Mouse (Mus musculus) erythroblast, embryonic 14.5 days (primary cell): ENCODE results near the gene Zfhx3. TPM values are rescaled to one million over a fixed set of nuclear protein-coding genes. Genes with fewer than 3 reads are reported as not detected.

Experiments used
- H3K27me3 ChIP-seq: 2 replicates; pipeline ENCODE4 v1.6.1; 2012; ENCODE audit warnings: inconsistent platforms; ENCODE audit not compliant: control insufficient read depth
- H3K36me3 ChIP-seq: 2 replicates; pipeline ENCODE4 v1.6.1; 2012; ENCODE audit warnings: mild to moderate bottlenecking, inconsistent platforms; ENCODE audit not compliant: control insufficient read depth
- H3K4me1 ChIP-seq: 2 replicates; pipeline ENCODE4 v1.6.1; 2012; ENCODE audit warnings: inconsistent platforms; ENCODE audit not compliant: control insufficient read depth
- H3K4me3 ChIP-seq: replicated peaks from 2 replicates; pipeline ENCODE3; 2012; ENCODE audit warnings: moderate library complexity, mild to moderate bottlenecking, inconsistent platforms
- H3K9me3 ChIP-seq: 2 replicates; pipeline ENCODE4 v1.6.1; 2012; ENCODE audit warnings: low read length, inconsistent platforms, mixed read lengths; ENCODE audit not compliant: control insufficient read depth
- GATA1 ChIP-seq: IDR thresholded peaks from 2 replicates; pipeline ENCODE4 v1.6.1; 2012; ENCODE audit warnings: low read length, inconsistent platforms, mixed read lengths
- TAL1 ChIP-seq: IDR thresholded peaks from 3 replicates; pipeline ENCODE4 v1.6.1; 2012; ENCODE audit warnings: low read length, inconsistent platforms, mixed read lengths
- polyA plus RNA-seq: library from polyadenylated mRNA; stranded (reverse); fragments of >175 nt; gene quantifications from 2 replicates; pipeline ENCODE4 v1.2.3, GENCODE M21; 2012

The Zfhx3 gene
- polyA plus RNA-seq, 1 experiment: 0.03 TPM

DNA sequence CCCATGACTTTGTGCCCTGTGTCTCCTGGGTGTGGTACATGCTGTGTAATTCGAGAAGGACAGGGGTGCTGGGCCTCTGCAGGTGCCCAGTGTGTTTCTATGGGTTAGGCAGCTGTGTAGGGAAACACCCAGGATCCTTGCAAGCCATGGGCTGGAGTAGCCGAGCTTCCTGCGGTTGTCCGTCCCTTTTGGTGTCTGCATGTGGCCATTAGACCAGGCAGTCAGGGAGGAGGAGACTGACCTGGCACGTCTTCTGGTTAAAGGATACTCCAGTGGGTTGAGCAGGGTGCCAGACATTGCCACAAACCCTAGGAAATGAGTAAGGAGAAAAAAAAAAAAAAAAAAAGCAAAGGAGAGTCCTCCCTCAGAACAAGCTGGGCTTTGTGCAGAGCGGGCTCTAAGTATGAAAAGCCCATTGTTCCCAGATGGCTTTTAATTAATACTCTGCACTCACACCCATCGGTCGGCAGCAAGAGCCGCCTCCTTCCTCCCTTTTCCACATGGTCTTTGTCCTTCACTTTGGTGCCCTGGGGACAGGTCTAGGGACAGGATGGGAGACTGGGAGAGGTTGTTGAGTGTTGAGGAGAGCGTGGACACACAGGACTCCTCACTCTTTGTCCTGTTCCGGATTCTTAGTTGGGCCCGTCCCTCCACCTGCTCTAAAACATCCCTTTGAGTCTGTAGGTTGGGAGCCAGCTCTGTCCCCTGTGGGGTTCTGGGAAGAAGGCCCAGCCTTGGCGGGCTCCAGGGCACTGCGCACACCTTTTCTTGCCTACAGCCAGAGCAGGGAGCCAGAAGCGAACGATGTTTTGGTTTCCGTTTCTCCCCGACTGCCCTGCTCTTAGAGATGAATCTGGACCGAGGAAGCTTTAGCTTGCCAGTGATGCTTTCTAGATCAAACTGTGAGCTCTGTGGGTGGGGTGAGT, 813.2 kb downstream of the Zfhx3 start:
- Histone ChIP-seq H3K9me3 (no peaks in the 10 kb centered on the region), H3K27me3 (no peaks in the 10 kb centered on the region), H3K36me3 (no peaks in the 10 kb centered on the region), H3K4me1 (no peaks in the 10 kb centered on the region), H3K4me3 (no peak overlapping the region)
- TF ChIP-seq TAL1 (no peak), GATA1 (no peak)

GRCm38 (mm10) chr8:108759511-108760330, 817.3 kb downstream of the Zfhx3 start:
- Histone ChIP-seq H3K4me3 (no peak overlapping the region), H3K27me3 (no peaks in the 10 kb centered on the region), H3K9me3 (no peaks in the 10 kb centered on the region), H3K4me1 (no peaks in the 10 kb centered on the region), H3K36me3 (no peaks in the 10 kb centered on the region)
- TF ChIP-seq TAL1 (no peak), GATA1 (no peak)

DNA sequence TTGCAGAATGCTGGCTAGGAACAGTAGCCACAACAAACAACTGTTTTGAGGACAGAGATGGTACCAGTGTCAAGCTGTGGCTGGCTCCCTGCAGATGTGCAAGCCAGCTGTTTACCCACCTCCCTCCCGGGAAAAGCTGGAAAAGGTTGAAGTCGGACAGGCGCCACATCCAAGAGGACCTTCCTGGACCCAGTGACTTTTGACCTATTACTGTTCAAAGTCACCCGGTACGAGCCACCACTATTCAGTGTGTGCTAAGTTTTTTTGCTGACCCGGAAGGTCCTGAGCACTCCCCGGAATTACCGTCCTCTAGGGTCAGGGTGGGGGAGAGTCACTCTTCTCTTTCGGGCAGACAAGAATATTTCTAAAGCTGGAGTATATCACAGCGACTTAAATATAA, 818.3 kb downstream of the Zfhx3 start:
- no peak for TF ChIP-seq TAL1
- no peak for TF ChIP-seq GATA1
- H3K4me1 ChIP-seq: no peaks in the 10 kb centered on the region
- no peaks in the 10 kb centered on the region for H3K9me3 ChIP-seq
- H3K27me3 ChIP-seq: no peaks in the 10 kb centered on the region
- no peaks in the 10 kb centered on the region for H3K36me3 ChIP-seq
- H3K4me3 ChIP-seq: no peak overlapping the region

DNA sequence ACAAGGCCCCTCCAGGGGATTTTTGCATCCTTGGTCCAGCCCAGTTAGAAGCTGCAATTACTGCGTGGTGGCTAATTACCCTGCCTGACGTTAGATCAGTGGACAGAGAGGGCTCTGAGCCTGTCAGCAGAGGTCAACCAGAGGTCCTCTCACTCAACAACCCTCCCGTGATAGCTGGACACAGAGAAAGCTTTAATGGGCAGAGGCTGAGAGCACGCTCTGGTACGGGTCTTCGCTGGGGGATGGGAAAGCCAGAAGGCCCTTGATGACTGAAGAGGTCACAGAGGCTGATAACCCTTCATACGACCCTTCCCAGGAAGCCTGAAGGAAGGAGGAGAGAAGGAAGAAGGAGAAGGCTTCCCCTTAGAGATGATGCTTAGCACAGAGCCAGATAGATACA, 820.1 kb downstream of the Zfhx3 start:
- no peaks in the 10 kb centered on the region for H3K9me3 ChIP-seq
- TF ChIP-seq TAL1 (no peak), GATA1 (no peak)
- no peak overlapping the region for H3K4me3 ChIP-seq
- no peaks in the 10 kb centered on the region for H3K36me3 ChIP-seq
- H3K27me3 ChIP-seq: no peaks in the 10 kb centered on the region
- no peaks in the 10 kb centered on the region for H3K4me1 ChIP-seq

GRCm38 (mm10) chr8:108764403-108765194, 822.2 kb downstream of the Zfhx3 start:
- Histone ChIP-seq H3K4me3 (no peak overlapping the region), H3K27me3 (no peaks in the 10 kb centered on the region), H3K4me1 (no peaks in the 10 kb centered on the region), H3K36me3 (no peaks in the 10 kb centered on the region), H3K9me3 (no peaks in the 10 kb centered on the region)
- no peak for TF ChIP-seq GATA1
- TF ChIP-seq TAL1: no peak

DNA sequence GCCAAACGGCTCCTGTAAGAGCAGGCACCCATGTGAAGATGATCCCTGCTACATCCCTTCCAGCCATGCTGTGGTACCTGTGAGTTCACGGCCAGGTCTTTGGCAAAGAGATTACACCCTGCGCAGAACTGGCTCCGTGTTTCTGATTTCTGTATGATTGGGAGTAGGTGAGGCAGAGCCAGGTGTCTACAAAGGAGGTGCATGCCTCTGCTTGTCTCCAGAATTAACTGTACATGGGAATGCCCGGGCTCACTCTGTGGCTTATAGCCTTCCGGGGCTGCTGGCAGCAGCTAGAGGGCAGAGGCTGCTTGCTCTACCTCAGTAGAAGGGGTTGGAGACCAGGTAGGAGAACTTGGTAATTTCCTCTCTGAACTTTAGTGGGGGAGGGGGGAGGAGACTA, 823.7 kb downstream of the Zfhx3 start:
- no peak for TF ChIP-seq TAL1
- no peak for TF ChIP-seq GATA1
- Histone ChIP-seq H3K9me3 (no peaks in the 10 kb centered on the region), H3K4me3 (no peak overlapping the region), H3K27me3 (no peaks in the 10 kb centered on the region), H3K36me3 (no peaks in the 10 kb centered on the region), H3K4me1 (no peaks in the 10 kb centered on the region)

- no peaks in the 10 kb centered on the region for H3K27me3 ChIP-seq
- no peaks in the 10 kb centered on the region for H3K4me1 ChIP-seq
- H3K4me3 ChIP-seq: no peak overlapping the region
- TF ChIP-seq GATA1 (no peak), TAL1 (no peak)
- no peaks in the 10 kb centered on the region for H3K9me3 ChIP-seq
- H3K36me3 ChIP-seq: no peaks in the 10 kb centered on the region
Measured at GRCm38 (mm10) chr8:108768051-108768450, 825.6 kb downstream of the Zfhx3 start.

- no peak overlapping the region for H3K4me3 ChIP-seq
- H3K27me3 ChIP-seq: no peaks in the 10 kb centered on the region
- no peaks in the 10 kb centered on the region for H3K36me3 ChIP-seq
- TF ChIP-seq GATA1 (no peak), TAL1 (no peak)
- no peaks in the 10 kb centered on the region for H3K4me1 ChIP-seq
- no peaks in the 10 kb centered on the region for H3K9me3 ChIP-seq
Measured at GRCm38 (mm10) chr8:108770334-108770733, 827.9 kb downstream of the Zfhx3 start.
